Mouse (Mus musculus) forelimb bud, embryonic 11.5 days (tissue): ENCODE results near the gene Cdh12.
"Not testable (repeated sequence)": the region's sequence is repeated elsewhere in the genome, so short reads cannot be mapped to it uniquely, and the experiment has no call there.

Experiments used
- DNase-seq: peaks from one replicate; pipeline ENCODE4 v3.0.0-alpha.2; 2012; ENCODE audit warnings: low read depth, low spot score

The Cdh12 gene

DNA sequence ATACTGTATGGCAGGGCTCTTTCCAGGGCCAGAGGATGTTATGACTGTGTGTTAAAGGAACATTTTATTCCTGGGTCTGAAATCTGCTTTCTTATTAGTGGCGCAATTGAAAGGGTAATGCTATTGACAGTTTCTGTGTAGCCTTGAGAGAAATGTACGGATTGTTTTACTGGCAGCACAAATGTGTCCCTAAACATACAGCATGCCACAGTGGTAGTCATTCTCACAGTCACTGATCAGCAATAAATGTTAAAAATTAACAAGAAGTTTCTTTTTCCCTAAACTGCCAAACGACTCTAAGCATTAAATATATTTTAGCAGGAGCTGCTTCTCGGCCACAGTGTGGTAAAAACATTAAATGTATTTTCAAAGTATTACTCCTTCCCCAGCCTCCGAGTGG is 926.4 kb downstream of the Cdh12 start:
- DNase-seq = no peak

DNA sequence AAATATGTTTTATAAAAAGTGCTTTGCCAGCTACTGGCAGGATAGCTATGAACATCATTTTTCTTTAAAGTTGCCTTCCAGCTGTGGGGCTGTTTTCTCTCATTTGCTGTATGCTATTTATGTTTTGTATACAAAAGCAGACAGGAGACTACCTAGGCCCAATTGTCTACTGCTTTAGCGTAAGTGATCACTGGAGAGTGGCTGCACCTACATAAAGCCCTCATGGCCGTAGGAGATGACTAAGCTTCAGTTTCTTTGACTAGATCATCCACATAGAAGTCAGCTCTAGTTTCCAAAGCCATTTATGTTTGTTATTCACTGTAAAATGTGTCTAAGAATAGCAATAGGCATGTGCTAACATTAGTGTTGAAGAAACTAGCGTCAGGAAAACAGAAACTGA is 926.8 kb downstream of the Cdh12 start:
- DNase-seq = no peak

- not testable (repeated sequence) for DNase-seq
Observed at GRCm38 (mm10) chr15:21391442-21391841, 942.4 kb downstream of the Cdh12 start.

DNA sequence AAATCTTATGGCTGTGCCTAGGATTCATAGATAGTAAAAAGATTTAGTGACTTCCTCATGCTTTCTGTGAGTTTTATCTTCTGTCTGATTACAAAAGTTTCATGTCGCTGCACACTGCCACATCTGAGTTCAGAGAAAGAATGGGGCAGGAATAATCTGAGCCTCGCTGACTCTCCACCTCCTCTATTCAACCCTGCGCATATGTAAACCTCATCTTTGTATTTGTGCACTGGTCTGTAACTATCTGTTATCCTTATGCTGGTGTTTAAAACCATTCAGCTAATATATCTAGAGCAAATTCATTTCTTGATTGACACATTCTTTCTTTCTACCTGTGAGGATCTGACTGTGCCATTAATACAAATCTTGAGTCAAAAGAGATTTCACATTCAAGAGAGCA is 944.0 kb downstream of the Cdh12 start:
- no peak for DNase-seq

DNA sequence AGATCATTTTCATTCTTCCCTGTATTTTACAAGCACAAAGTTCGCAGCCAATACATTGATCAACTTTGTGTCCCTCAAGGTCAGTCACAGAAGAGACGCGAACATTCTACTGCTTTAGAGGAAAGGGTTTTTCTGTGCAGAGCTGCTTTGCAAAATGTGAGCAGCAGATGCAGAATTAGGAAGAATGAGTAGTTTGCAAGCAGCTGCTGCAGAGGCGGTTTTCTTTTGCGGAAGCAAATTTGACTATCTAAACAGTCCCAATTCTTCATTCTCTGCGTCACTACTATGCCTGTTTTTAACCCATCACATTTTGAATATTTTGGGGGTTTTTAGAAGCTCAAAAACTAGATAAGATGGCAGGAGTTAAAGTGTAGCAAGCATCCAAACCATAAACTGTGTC is 956.1 kb downstream of the Cdh12 start:
- no peak for DNase-seq

DNA sequence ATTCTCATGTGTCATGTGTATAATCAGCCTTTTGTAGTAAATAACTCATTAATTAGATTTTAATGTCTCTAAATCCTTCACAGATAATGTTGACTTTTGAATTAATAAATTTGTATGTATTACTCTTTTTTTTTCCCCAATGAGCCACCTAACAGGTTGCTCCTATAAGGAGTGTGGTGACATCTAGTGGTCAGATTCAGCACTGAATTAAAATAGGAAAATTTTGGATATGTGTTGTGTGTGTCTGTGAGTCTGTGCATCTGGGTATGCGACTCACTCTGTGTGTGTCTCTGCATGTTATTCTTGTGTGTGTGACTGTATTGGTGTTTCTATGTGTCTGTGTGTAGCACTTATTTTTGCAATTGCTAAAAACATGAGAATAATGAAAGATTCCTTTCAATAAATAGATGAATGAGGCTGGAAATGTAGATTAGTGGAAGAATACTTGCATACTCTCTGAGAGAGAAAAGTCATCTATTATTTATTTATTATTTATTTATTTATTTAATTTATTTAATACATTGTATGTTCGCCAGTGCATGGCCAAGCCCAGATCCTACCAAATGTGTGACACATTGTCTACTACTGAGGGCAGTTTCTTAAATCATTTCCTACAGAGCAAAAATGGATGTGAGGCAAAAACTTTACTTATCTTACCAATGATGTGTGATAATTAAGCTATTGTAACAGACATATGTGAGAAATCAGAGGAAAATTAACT is 958.4 kb downstream of the Cdh12 start:
- DNase-seq = peak; percentile 59

DNA sequence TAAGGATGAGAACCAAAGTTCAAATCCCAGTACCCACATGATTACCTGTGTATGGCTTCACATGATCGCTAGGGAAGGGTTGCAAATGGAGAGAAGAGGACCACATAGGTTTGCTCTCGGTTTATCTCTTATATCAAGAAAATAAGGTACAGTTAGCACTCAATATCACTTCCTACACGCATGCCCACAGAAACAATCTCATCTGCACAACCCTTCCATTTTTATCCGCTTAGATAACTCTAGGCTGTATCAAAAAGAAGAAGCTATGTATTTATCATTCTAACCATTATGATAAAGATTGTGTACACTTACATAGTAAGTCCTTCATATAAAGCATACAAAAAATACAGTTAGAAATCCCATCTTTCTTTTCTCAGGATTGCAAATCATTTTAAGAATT is 988.3 kb downstream of the Cdh12 start:
- DNase-seq = no peak

- no peak for DNase-seq
Observed at GRCm38 (mm10) chr15:21437924-21438323, 988.9 kb downstream of the Cdh12 start.

GRCm38 (mm10) chr15:21458098-21458497 is 1009.0 kb downstream of the Cdh12 start:
- no peak for DNase-seq

DNA sequence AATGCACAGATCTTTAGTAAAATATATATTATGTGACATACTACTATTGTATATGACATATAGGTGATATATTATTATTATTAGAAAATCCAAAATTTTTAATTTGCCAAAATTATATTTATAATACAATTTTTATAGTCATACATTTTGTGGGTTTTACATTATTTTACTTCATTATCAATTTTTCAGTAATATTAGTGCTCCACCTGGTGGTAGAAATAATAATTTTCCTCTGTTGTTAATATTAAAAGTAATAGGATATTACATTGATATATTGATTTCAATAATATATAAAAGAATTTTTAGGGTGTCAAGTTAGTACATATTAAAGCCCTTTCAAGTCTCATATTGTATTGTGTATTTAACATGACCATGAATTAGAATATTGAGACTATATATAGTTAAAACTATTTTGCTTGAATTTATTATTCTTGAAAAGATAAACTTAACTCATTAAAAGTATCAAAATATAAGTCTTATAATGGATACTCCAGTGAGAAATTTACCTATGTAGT is 1070.3 kb downstream of the Cdh12 start:
- no peak for DNase-seq

DNA sequence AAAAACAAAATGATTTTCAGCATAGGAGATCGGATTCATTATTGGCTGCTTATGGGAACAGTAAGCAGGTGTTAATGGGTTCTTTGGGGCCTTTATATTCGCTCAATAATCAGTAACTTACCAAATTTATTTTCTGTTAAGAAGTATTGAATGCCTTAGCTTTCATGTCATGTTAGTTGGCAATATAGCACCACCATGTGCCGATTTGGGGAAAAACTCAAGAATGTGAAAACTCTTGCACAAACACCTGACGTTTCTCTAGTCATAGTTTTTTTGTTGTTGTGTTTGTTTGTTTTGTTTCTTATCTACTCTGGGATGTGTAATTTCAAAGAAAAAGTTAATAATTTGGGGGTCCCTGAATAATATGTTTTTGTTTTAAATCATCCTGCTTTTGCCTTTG is 1081.7 kb downstream of the Cdh12 start:
- no peak for DNase-seq

- peak; percentile 2 for DNase-seq
Observed at GRCm38 (mm10) chr15:21536909-21537308, 1087.8 kb downstream of the Cdh12 start.

DNA sequence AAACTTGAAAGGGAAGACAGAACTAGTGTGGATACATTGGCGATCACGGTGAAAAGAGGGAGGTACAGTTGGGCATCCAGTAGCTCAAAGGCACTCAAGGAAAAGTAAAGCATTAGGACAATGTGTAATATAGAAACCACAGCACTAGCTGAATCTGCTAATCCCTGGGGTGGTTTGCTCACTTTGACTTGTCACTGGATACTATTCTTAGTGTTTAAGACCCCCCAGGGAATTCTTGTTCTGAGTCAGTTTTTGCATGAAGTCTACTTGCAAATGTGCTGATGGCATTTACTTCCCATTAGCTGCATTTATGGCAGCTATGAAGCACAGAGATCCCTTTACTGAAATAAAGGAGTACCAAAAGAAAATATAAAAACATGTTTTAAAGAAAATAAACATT is 1095.7 kb downstream of the Cdh12 start:
- no peak for DNase-seq

DNA sequence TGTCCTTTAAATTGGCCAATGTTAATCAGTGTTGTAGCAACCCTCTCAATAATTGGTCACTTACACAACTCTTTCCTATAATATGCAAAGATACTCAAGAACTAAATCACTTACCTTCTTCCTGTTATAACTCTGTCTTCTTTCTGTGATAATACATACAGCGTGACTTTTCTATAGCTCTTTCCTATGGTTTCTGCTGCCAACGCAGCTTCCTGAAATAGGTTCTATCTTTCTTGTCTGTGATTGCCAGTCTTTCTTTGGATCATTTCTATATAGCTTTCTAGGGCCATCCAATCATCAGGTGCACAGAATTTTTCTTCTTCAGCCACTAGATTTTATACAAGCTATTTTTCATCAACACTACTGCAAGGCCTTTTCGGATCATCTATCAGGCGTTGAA is 1106.9 kb downstream of the Cdh12 start:
- DNase-seq = no peak

DNA sequence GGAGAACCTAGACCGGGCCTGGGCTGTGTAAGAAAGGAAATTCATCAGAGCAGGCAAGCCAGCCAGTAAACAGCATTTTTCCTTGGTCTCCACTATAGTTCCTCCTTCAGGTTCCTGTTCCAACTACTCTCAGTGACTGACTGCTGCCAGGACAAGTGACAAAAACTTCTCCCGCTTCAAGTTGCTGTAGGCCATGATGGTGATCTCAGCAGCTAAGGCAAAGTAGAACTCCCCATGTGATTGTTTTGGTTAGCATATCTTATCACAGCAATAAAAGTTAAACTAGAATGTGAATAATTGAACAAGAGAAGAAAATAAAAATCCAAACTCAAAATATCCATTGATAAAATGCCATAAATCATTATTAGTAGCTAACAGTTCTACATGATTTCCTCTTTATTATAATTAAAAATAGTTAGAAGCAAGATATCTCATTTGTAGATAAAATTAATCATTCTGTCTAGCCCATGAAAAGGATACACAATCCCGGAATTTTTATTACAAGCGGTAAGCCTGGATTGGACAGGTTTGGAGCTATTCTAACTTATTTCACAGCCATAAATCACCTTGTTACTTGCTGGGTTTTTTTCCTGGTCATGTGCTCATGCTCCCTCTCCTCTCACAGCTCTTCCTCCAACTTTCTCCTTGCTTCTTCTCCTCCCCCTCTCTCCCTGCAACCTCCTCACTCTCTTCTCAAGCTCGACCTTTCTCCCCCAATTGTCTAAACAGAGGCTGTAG is 1117.4 kb downstream of the Cdh12 start:
- no peak for DNase-seq

DNA sequence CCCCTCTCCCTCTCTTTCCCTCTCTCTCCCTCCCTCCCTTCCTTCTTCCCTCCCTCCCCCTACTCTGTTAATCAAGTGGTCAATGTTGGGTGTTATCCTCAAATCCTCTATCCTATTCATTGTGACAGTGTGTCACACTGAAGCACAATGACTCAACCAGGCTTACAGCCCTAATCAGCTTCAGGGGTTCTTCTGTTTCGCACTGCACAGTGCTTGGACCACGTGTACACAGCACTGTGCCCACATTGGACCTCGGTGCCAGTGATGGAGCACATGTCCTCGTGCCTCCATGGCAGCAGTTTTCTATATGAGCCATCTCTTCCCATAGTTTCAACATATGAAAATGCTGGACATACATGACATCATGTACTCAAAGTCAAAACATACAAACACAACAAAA is 1155.4 kb downstream of the Cdh12 start:
- DNase-seq = no peak
